Comparison of ENCODE assay signal across 9 mouse cellular contexts in genomic region chr7:24608017-24608416, GRCm38 (mm10). TPM values are rescaled to one million over a fixed set of nuclear protein-coding genes. Genes with fewer than 3 reads are reported as not detected.
DNase-seq lines count a peak whose midpoint lies in the region; ATAC-seq lines count a peak whose summit lies in the region.
"Had no signal": no experiment of that assay in that cellular context is flagged by ENCODE, and none has a peak within 500 bp of the region (broad histone marks: within the 10 kb centered on the region; RNA-seq: fewer than 3 reads in every experiment).

No protein-coding gene starts in this region.

- peak; percentile 85 for ATAC-seq in CD4-positive, CD25-positive, alpha-beta regulatory T cell, adult 4 months
- ATAC-seq in heart, embryonic 14.5 days (ENCODE audit: insufficient number of reproducible peaks, insufficient read depth, low FRiP score, low read depth), result 0 out of 2 replicates have a peak, but pooled peaks have one; percentile 18
- peak; percentile 77 for ATAC-seq in megakaryocyte progenitor cell, adult 5-6 weeks (replicated peaks; ENCODE audit: poor library complexity)
- ATAC-seq in stomach, embryonic 16.5 days (ENCODE audit: insufficient read depth, low FRiP score), result peak; percentile 56

- no peak overlapping the region for H3K27ac ChIP-seq in heart, embryonic 14.5 days (replicated peaks in 1 of 2; ENCODE audit: control insufficient read depth in 1 of 2, insufficient read depth in 1 of 2, low read depth in 2 of 2, low read length in 2 of 2)
- no peak overlapping the region for H3K27ac ChIP-seq in stomach, embryonic 16.5 days (ENCODE audit: low read length)

- peaks cover 4 to 14% of the 10 kb centered on the region in 2 experiments; a peak in 3 of 4 replicates for H3K4me1 ChIP-seq in heart, embryonic 14.5 days (ENCODE audit: control insufficient read depth in 2 of 2, insufficient read depth in 2 of 2, low read length in 2 of 2)
- H3K4me1 ChIP-seq in stomach, embryonic 16.5 days (ENCODE audit: control insufficient read depth, insufficient read depth, low read length), result peaks cover 13% of the 10 kb centered on the region; the same call in 1 of the 2 replicates

- H3K27me3 ChIP-seq in heart, embryonic 14.5 days (ENCODE audit: control insufficient read depth, insufficient read depth, low read length), result peaks cover 43% of the 10 kb centered on the region
- peaks cover 12% of the 10 kb centered on the region; the same call in 1 of the 2 replicates for H3K27me3 ChIP-seq in stomach, embryonic 16.5 days (ENCODE audit: control insufficient read depth, insufficient read depth, low read length)

- WGBS in heart, embryonic 14.5 days, result 36% methylated on average over 6 of the region's 6 CpGs
- 47% methylated on average over 6 of the region's 6 CpGs for WGBS in stomach, embryonic 16.5 days

- H3K9me3 ChIP-seq in heart, embryonic 14.5 days (ENCODE audit: control insufficient read depth, low read length), result no peaks in the 10 kb centered on the region
- no peaks in the 10 kb centered on the region for H3K9me3 ChIP-seq in stomach, embryonic 16.5 days (replicated peaks; ENCODE audit: control insufficient read depth, low read length)

- no peak overlapping the region for H3K4me3 ChIP-seq in heart, embryonic 14.5 days (ENCODE audit: control insufficient read depth in 1 of 2, insufficient read depth in 1 of 2, low read depth in 1 of 2, low read length in 2 of 2)
- no peak overlapping the region for H3K4me3 ChIP-seq in stomach, embryonic 16.5 days (replicated peaks; ENCODE audit: low read length)

- no peaks in the 10 kb centered on the region for H3K36me3 ChIP-seq in heart, embryonic 14.5 days (ENCODE audit: control insufficient read depth, insufficient read depth, low read length)
- no peaks in the 10 kb centered on the region for H3K36me3 ChIP-seq in stomach, embryonic 16.5 days (ENCODE audit: control insufficient read depth, insufficient read depth, low read length)

- H3K9ac ChIP-seq in heart, embryonic 14.5 days (ENCODE audit: low read length), result no peak overlapping the region
- H3K9ac ChIP-seq in stomach, embryonic 16.5 days (ENCODE audit: low read length), result no peak overlapping the region

- DNase-seq in 416B (ENCODE audit: low read depth), result peak; percentile 47
- peak; percentile 71 for DNase-seq in embryo, embryonic 10.5 days (ENCODE audit: low spot score)
- DNase-seq in kidney, postnatal 10 days, result peak; percentile 73
- DNase-seq in right cerebral cortex, adult 2 months (ENCODE audit: low spot score in 2 of 2), result no peak

- H3K4me2 ChIP-seq in heart, embryonic 14.5 days (ENCODE audit: low read length), result no peak overlapping the region
- H3K4me2 ChIP-seq in stomach, embryonic 16.5 days (ENCODE audit: low read depth, low read length), result no peak overlapping the region

RNA-seq across cellular contexts. Expression of gene Phldb3, which starts 2.5 kb away (rescaled TPM):
- under 1 TPM in 1 of 2 experiments, not detected in 1; 0.90 TPM for polyA plus RNA-seq in CD4-positive, CD25-positive, alpha-beta regulatory T cell, adult 4 months (2017; shearing (Covaris generic))
- polyA plus RNA-seq in heart, embryonic 14.5 days (2014; fragmentation: Nextera tagmentation; extraction: Ambion mirVana), result 0.08 TPM in 1 of 2 replicates, not detected in the other
- 3.6 and 4.5 TPM in 2 replicates for total RNA-seq in megakaryocyte progenitor cell, adult 5-6 weeks (2015)
- 10.4 and 11.5 TPM in 2 replicates for total RNA-seq in megakaryocyte progenitor cell, adult 5-6 weeks (2017)
- 0.70 and 0.72 TPM in 2 replicates for polyA plus RNA-seq in stomach, embryonic 16.5 days (2015; fragmentation: Nextera tagmentation; extraction: Ambion mirVana)

RNA-seq across cellular contexts. Expression of gene Zfp575, which starts 20.6 kb away (rescaled TPM):
- polyA plus RNA-seq in CD4-positive, CD25-positive, alpha-beta regulatory T cell, adult 4 months (2017; shearing (Covaris generic)), result under 1 TPM in 1 of 2 experiments, not detected in 1; 0.31 TPM
- 0.36 and 0.49 TPM in 2 replicates for polyA plus RNA-seq in heart, embryonic 14.5 days (2014; fragmentation: Nextera tagmentation; extraction: Ambion mirVana)
- 0.12 and 0.15 TPM in 2 replicates for total RNA-seq in megakaryocyte progenitor cell, adult 5-6 weeks (2015)
- not detected in 2 replicates for total RNA-seq in megakaryocyte progenitor cell, adult 5-6 weeks (2017)
- 3.5 and 4.0 TPM in 2 replicates for polyA plus RNA-seq in stomach, embryonic 16.5 days (2015; fragmentation: Nextera tagmentation; extraction: Ambion mirVana)

RNA-seq across cellular contexts. Expression of gene Ethe1, which starts 20.7 kb away (rescaled TPM):
- 10 to 100 TPM; 13.8 to 19.6 TPM for polyA plus RNA-seq in CD4-positive, CD25-positive, alpha-beta regulatory T cell, adult 4 months (2017; shearing (Covaris generic))
- 24.8 and 26.2 TPM in 2 replicates for polyA plus RNA-seq in heart, embryonic 14.5 days (2014; fragmentation: Nextera tagmentation; extraction: Ambion mirVana)
- 61.3 and 68.9 TPM in 2 replicates for total RNA-seq in megakaryocyte progenitor cell, adult 5-6 weeks (2015)
- total RNA-seq in megakaryocyte progenitor cell, adult 5-6 weeks (2017), result 18.3 and 31.4 TPM in 2 replicates
- polyA plus RNA-seq in stomach, embryonic 16.5 days (2015; fragmentation: Nextera tagmentation; extraction: Ambion mirVana), result 35.6 and 43.4 TPM in 2 replicates

RNA-seq across cellular contexts. Expression of gene Lypd3, which starts 28.3 kb away (rescaled TPM):
- not detected for polyA plus RNA-seq in CD4-positive, CD25-positive, alpha-beta regulatory T cell, adult 4 months (2017; shearing (Covaris generic))
- not detected in 2 replicates for polyA plus RNA-seq in heart, embryonic 14.5 days (2014; fragmentation: Nextera tagmentation; extraction: Ambion mirVana)
- not detected in 2 replicates for total RNA-seq in megakaryocyte progenitor cell, adult 5-6 weeks (2015)
- not detected in 2 replicates for total RNA-seq in megakaryocyte progenitor cell, adult 5-6 weeks (2017)
- 95.4 and 131 TPM in 2 replicates for polyA plus RNA-seq in stomach, embryonic 16.5 days (2015; fragmentation: Nextera tagmentation; extraction: Ambion mirVana)
- total RNA-seq: gastrocnemius, postnatal 36 days had no signal

Comparison
In these comparisons a context has a peak if more than half of its experiments do, and no peak if none do; other contexts are left out.
1. DNase-seq: peak in 416B (single experiment), embryo, embryonic 10.5 days (single experiment) and kidney, postnatal 10 days (single experiment); none in right cerebral cortex, adult 2 months (0 of 2).
2. ATAC-seq: peak in every context shown above with its lines; median percentile 85 in CD4-positive, CD25-positive, alpha-beta regulatory T cell, adult 4 months; 77 in megakaryocyte progenitor cell, adult 5-6 weeks; 56 in stomach, embryonic 16.5 days; 18 in heart, embryonic 14.5 days.